Mouse (Mus musculus) thymus, adult 2 months (tissue): ENCODE measurements around the gene Ltbp3.

ENCODE experiments used
- CTCF ChIP-seq: fragments of 200-500 bp; IDR thresholded peaks from 2 replicates; pipeline ENCODE4 v1.5.1; 2012; ENCODE audit warnings: mild to moderate bottlenecking, control low read depth, low read length, moderate library complexity, borderline replicate concordance; ENCODE audit not compliant: control insufficient read depth, poor library complexity, insufficient read depth; ENCODE audit errors: extremely low read depth
- POLR2A ChIP-seq: fragments of 200-500 bp; IDR thresholded peaks from 2 replicates; pipeline ENCODE4 v1.6.1; 2012; ENCODE audit warnings: mild to moderate bottlenecking, low read length, control low read depth, moderate library complexity; ENCODE audit not compliant: control insufficient read depth, poor library complexity, insufficient read depth; ENCODE audit errors: extremely low read depth

- no peak for TF ChIP-seq CTCF
- no peak for TF ChIP-seq POLR2A
Observed at GRCm38 (mm10) chr19:5724549-5724941, 16.2 kb upstream of the Ltbp3 start.
